Mouse (Mus musculus): ENCODE measurements around the gene Psmd12. TPM values are rescaled to one million over a fixed set of nuclear protein-coding genes. Genes with fewer than 3 reads are reported as not detected.

The Psmd12 gene
- total RNA-seq (2021): 10 to 100 TPM; 65.9 to 69.3 TPM
- long read RNA-seq, experiment 1, transcript Psmd12-201 (11 exons, 1,904 nt): major isoform, 86 of 103 reads
- long read RNA-seq, experiment 1, partial matches to known transcripts: 9 of 103 reads
- long read RNA-seq, experiment 1, other reads (novel, unspliced or antisense): 8 of 103 reads
- long read RNA-seq, experiment 2, transcript Psmd12-201 (11 exons, 1,904 nt): major isoform, 151 of 164 reads
- long read RNA-seq, experiment 2, partial matches to known transcripts: 5 of 164 reads
- long read RNA-seq, experiment 2, other reads (novel, unspliced or antisense): 7 of 164 reads

DNA sequence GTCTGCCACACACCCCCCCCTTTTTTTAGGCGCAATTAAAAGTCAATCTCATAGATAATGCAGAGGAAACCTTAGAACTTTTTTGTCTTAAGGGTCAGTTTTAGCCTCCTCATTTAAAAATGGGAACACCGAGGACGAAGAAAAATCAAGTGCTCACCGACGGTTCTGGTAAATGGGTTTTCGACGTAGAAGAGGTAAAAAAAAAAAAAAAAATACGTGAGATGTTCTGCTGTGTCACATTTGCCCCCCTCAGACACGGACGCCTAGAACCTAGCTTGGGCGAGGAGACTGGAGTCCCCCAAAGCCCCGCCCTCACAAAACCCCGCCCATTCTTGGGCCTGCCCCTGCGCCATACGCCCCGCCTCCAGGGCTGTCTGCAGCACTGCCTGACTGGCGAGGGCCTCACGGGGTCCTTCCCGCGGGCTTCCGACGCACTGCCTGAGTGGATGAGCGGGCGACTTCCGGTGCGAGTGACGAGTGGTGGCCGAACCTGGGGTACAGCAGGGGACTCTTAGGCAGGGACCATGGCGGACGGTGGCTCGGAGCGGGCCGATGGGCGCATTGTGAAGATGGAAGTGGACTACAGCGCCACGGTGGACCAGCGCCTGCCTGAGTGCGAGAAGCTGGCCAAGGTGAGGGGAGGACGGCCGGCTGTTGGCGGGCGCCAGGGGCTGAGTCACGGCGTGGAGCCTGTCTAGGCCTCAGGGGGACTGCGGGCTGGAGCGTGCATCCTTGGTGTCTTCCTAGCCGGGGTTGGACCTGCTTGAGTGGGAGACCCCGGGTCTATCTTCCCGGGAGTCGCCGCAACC lies at the start of gene Psmd12:
Psmd12 (plus strand) TSS at position 432 of the 809 bp plus-strand sequence.
- TF ChIP-seq CTCF (conservative IDR thresholded peaks at IDR 0.05): peak; percentile 25; the same call in 1 of the 2 replicates
- Histone ChIP-seq H3K4me3 (peak within 1 kb of the TSS; percentile 98), H3K27ac (peak within 1 kb of the TSS; percentile 98)
- peak; percentile 95 to 96 for DNase-seq (ENCODE audit: low spot score in 2 of 2)

DNA sequence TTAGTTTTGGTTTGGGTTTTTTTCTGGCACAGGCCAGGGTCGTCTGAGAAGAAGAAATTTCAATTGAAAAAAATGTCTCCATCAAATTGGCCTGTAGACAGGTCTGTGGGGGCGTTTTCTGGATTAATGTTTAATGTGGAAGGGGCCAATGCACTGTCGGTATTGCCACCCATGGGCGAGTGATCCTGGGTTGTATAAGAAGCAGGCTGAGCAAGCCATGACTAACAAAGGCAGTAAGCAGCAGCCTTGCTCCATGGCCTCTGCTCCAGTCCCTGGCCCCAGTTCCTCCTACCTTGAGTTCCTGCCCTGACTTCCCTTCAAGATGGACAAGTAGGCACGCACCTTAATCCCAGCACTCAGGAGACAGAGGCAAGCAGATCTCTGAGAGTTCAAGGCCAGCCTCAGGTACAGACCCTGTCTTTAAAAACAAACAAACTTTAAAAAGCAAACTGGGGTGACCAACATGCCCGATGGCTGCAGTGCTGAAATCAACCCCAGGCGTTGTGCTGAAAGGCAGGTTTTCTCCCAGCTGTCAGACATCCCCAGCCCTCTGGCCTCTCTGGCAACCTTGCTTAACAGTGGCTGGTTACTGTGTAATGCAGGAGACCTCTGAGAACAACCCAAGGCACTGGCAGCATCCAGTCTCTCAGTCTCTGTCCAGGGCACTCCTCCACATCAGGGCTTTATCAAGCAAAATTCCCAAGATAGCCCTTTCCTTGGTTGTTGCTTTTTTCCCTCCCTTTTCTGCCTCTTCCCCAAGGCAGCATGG lies 47.9 kb upstream of the Psmd12 start:
- Histone ChIP-seq H3K27ac (peak overlapping the region; percentile 40; the same call in 1 of the 2 replicates), H3K4me3 (peak overlapping the region; percentile 3; the same call in 1 of the 2 replicates)
- no peak for DNase-seq (ENCODE audit: low spot score in 2 of 2)
- no peak for TF ChIP-seq CTCF (conservative IDR thresholded peaks at IDR 0.05)

- no peak overlapping the region for H3K4me3 ChIP-seq
- no peak for DNase-seq (ENCODE audit: low spot score in 2 of 2)
- TF ChIP-seq CTCF (conservative IDR thresholded peaks at IDR 0.05): no peak
- no peak overlapping the region for H3K27ac ChIP-seq
These were observed 43.4 kb upstream of the Psmd12 start for GRCm38 (mm10) chr11:107435776-107436449.

GRCm38 (mm10) chr11:107437723-107438122 lies 41.6 kb upstream of the Psmd12 start:
- DNase-seq (ENCODE audit: low spot score in 2 of 2): no peak
- TF ChIP-seq CTCF (conservative IDR thresholded peaks at IDR 0.05): no peak; the same call in 1 of the 2 replicates
- H3K4me3 ChIP-seq: no peak overlapping the region
- no peak overlapping the region for H3K27ac ChIP-seq

DNA sequence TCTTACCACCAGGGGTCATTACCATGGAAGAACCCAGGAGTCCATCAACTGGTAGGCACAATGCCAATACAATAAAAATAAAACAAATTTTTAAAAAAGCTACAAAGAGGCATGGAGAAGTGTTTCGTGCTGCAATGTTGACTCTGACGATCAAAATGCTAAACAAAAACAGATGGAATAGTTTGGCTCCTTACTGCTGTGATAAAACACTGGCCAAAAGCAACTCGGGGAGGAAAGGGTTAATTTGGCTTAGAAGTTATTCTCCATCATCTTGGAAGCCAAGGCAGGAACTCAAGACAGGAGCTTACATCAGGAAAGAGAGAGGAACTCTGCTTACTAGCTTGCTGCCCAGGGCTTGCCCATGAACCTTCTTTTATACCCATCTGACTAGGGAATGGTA lies 41.1 kb upstream of the Psmd12 start:
- TF ChIP-seq CTCF (conservative IDR thresholded peaks at IDR 0.05): no peak
- no peak overlapping the region for H3K27ac ChIP-seq
- no peak for DNase-seq (ENCODE audit: low spot score in 2 of 2)

GRCm38 (mm10) chr11:107441050-107441449 lies 38.2 kb upstream of the Psmd12 start:
- no peak for DNase-seq (ENCODE audit: low spot score in 2 of 2)
- Histone ChIP-seq H3K4me3 (no peak overlapping the region), H3K27ac (no peak overlapping the region)
- TF ChIP-seq CTCF (conservative IDR thresholded peaks at IDR 0.05): no peak

More for the DNA sequence above, 41.1 kb upstream of the Psmd12 start:
- H3K4me3 ChIP-seq: no peak overlapping the region

GRCm38 (mm10) chr11:107443121-107444095 lies 35.9 kb upstream of the Psmd12 start:
- no peak for TF ChIP-seq CTCF (conservative IDR thresholded peaks at IDR 0.05)
- no peak overlapping the region for H3K27ac ChIP-seq
- DNase-seq (ENCODE audit: low spot score in 2 of 2): no peak

DNA sequence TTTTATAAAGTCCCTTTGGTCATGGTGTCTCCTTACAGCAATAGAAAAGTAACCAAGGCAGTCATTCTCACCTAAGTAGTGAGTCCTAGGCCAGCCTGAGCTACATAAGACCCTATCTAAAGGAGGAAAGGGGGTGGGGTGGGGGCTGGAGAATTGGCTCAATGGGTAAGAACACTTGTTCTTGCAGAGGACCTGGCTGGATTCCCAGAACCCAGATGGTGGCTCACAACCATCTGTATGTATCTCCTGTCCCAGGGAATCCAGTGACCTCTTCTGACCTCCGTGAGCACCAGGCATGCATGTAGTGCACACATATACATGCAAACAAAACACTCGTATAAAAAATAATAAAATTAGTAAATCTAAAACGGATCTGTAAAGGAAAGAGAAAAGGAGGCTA lies 33.6 kb upstream of the Psmd12 start:
- Histone ChIP-seq H3K27ac (no peak overlapping the region), H3K4me3 (no peak overlapping the region)
- TF ChIP-seq CTCF (conservative IDR thresholded peaks at IDR 0.05): no peak
- DNase-seq (ENCODE audit: low spot score in 2 of 2): no peak

More at GRCm38 (mm10) chr11:107443121-107444095, 35.9 kb upstream of the Psmd12 start:
- no peak overlapping the region for H3K4me3 ChIP-seq

DNA sequence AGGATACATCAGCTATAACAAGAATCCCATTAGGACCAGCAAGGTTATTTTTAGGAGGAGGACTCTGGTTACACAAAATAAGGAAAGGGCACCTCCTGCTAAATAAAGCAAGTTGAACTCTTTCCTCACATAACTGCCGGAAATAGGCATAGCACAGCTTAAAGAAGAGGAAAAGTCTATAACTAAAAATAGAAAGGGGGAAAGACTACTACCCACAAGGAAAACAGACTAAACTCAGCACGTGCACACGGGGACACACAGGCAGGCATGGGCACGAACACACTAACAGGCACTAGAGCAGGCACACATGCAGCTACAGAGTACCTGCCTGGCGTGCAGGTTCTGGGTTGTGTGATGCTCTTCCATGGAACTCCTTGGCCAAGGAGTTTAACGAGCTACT lies 32.6 kb upstream of the Psmd12 start:
- Histone ChIP-seq H3K27ac (no peak overlapping the region), H3K4me3 (no peak overlapping the region)
- TF ChIP-seq CTCF (conservative IDR thresholded peaks at IDR 0.05): no peak
- DNase-seq (ENCODE audit: low spot score in 2 of 2): no peak

DNA sequence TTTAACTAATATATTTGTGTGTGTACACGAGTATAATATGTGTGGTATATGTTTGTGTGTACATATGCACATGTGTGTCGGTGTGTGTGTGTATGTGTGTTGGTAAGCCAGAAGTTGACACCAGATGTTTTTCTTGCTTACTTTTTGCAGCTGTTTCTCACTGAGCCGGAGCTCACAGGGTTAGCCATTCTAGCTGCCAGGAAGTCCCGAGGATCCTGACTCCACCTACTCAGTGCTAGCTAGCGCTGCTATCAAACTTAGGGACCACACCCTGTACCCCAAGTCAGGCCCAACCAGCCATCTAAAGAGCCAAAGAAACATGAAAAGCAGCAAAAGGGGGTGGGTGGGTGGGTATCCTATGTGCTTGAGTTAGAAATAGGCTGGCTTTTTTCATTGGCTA lies 31.9 kb upstream of the Psmd12 start:
- TF ChIP-seq CTCF (conservative IDR thresholded peaks at IDR 0.05): no peak
- no peak overlapping the region for H3K4me3 ChIP-seq

DNA sequence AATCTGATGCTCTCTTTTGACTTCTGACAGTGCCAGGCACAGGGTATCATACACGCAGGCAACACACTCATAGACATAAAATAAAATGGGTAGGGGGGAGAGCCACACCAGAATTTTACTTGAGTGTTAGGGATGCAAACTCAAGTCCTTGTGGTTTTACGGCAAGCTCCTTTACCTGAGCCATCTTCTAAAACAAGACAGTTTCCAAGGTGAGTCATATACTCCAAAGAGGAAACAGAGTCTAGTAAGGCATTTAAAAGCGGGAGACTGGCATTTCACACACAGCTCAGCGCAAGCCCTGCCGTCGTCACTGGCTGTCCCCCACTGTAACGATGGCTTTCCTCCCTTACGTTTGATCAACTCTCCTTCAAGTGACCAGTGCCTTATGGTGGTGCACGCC lies 31.4 kb upstream of the Psmd12 start:
- TF ChIP-seq CTCF (conservative IDR thresholded peaks at IDR 0.05): no peak
- Histone ChIP-seq H3K4me3 (no peak overlapping the region), H3K27ac (no peak overlapping the region)
- no peak for DNase-seq (ENCODE audit: low spot score in 2 of 2)

More for the DNA sequence above, 31.9 kb upstream of the Psmd12 start:
- no peak for DNase-seq (ENCODE audit: low spot score in 2 of 2)
- H3K27ac ChIP-seq: no peak overlapping the region

Measured in layer of hippocampus, adult 2 months (tissue).